Mouse (Mus musculus): ENCODE data around the gene Nudc.

DNA sequence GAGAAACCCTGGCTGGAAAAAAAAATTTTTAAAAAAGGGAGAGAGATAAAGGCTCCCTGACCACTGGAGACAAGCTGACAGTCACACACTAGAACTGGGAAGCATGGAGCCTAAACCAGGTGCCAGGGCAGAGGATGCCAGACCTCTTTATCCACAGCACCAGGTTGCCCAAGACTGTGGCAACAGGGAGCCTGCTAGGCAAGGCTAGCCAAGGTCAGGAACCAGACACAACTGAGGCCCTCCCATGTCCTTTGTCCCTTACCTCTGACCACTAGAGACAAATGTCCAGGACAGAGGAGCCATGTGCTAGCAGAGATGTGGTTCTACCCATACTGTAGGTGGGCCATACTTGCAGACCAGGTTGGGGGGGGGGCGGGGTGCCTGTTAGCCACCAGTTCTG is 6.2 kb upstream of the Nudc start:
- TF ChIP-seq POLR2A (IDR thresholded peaks at IDR 0.05; ENCODE audit: control insufficient read depth, extremely low read depth, insufficient read depth, low read length, poor library complexity) (no peak), CTCF (IDR thresholded peaks at IDR 0.05; ENCODE audit: borderline replicate concordance, control insufficient read depth, extremely low read depth, insufficient read depth, low read length, poor library complexity) (no peak)

Measured in thymus, adult 2 months (tissue).